Mouse (Mus musculus) layer of hippocampus, adult 11-12 months (tissue): ENCODE data around the gene Snx5.

ENCODE experiments used
- DNase-seq: peaks from one replicate; pipeline ENCODE4 v3.0.0; 2022; ENCODE audit warnings: low spot score

Gene Snx5

GRCm38 (mm10) chr2:144270507-144271420, at the start of gene Snx5, which contains the start of gene Mgme1:
Gene Snx5, minus strand, starts transcription at chr2:144270906.
Gene Mgme1, plus strand, starts transcription at chr2:144270663.
- peak; percentile 95 for DNase-seq

GRCm38 (mm10) chr2:144311372-144311771, 40.7 kb upstream of the Snx5 start:
- no peak for DNase-seq

- no peak for DNase-seq
Measured at GRCm38 (mm10) chr2:144310273-144310672, 39.6 kb upstream of the Snx5 start.

GRCm38 (mm10) chr2:144308561-144308960, 37.9 kb upstream of the Snx5 start:
- no peak for DNase-seq

- DNase-seq = no peak
Measured at GRCm38 (mm10) chr2:144305721-144306294, 35.1 kb upstream of the Snx5 start.

- no peak for DNase-seq
Measured at GRCm38 (mm10) chr2:144301101-144301500, 30.4 kb upstream of the Snx5 start.

- peak; percentile 26 for DNase-seq
Measured at GRCm38 (mm10) chr2:144299749-144300669, 29.3 kb upstream of the Snx5 start.

GRCm38 (mm10) chr2:144295145-144295735, 24.5 kb upstream of the Snx5 start:
- DNase-seq = no peak

- DNase-seq = peak; percentile 58
Measured at GRCm38 (mm10) chr2:144291600-144292305, 21.0 kb upstream of the Snx5 start.

- DNase-seq = no peak
Measured at GRCm38 (mm10) chr2:144290321-144290720, 19.6 kb upstream of the Snx5 start.

GRCm38 (mm10) chr2:144281417-144281816, 10.7 kb upstream of the Snx5 start:
- no peak for DNase-seq

- no peak for DNase-seq
Measured at GRCm38 (mm10) chr2:144280568-144280967, 9.9 kb upstream of the Snx5 start.

- no peak for DNase-seq
Measured at GRCm38 (mm10) chr2:144279742-144280141, 9.0 kb upstream of the Snx5 start.

- DNase-seq = no peak
Measured at GRCm38 (mm10) chr2:144276885-144277284, 6.2 kb upstream of the Snx5 start.

GRCm38 (mm10) chr2:144274741-144275140, 4.0 kb upstream of the Snx5 start:
- no peak for DNase-seq

GRCm38 (mm10) chr2:144272088-144272487, 1.4 kb upstream of the Snx5 start:
- DNase-seq = no peak

- no peak for DNase-seq
Measured at GRCm38 (mm10) chr2:144269679-144270475, 829 bp downstream of the Snx5 start.

GRCm38 (mm10) chr2:144269306-144269650, 1.4 kb downstream of the Snx5 start:
- no peak for DNase-seq

- no peak for DNase-seq
Measured at GRCm38 (mm10) chr2:144268446-144269305, 2.0 kb downstream of the Snx5 start.

GRCm38 (mm10) chr2:144267731-144268015, 3.0 kb downstream of the Snx5 start:
- DNase-seq = no peak
